Mouse (Mus musculus) hindbrain, embryonic 11.5 days (tissue): ENCODE measurements around the gene Ubtf. TPM values are rescaled to one million over a fixed set of nuclear protein-coding genes. Genes with fewer than 3 reads are reported as not detected.

Source experiments
- ATAC-seq: fragments of 200-750 bp; cut with Nextera tagmentation; 2 replicates; pipeline ENCODE4 v1.8.0; 2017; ENCODE audit warnings: mild to moderate bottlenecking, moderate TSS enrichment, moderate library complexity; ENCODE audit not compliant: low FRiP score
- DNase-seq: peaks from one replicate; pipeline ENCODE4 v3.0.0-alpha.2; 2015; ENCODE audit warnings: low spot score
- H3K27ac ChIP-seq: fragments of 300-500 bp; sonication (generic); 2 replicates; pipeline ENCODE4 v1.5.1; 2014; ENCODE audit warnings: mild to moderate bottlenecking, low read depth, low read length
- H3K27me3 ChIP-seq: fragments of 300-500 bp; sonication (generic); 2 replicates; pipeline ENCODE4 v1.6.1; 2014; ENCODE audit warnings: mild to moderate bottlenecking, low read length, moderate library complexity, mixed read lengths; ENCODE audit not compliant: control insufficient read depth, insufficient read depth
- H3K36me3 ChIP-seq: fragments of 300-500 bp; sonication (generic); 2 replicates; pipeline ENCODE4 v1.6.1; 2014; ENCODE audit warnings: mild to moderate bottlenecking, low read length, moderate library complexity, mixed read lengths; ENCODE audit not compliant: control insufficient read depth, insufficient read depth
- H3K4me1 ChIP-seq: fragments of 300-500 bp; sonication (generic); replicated peaks from 2 replicates; pipeline ENCODE4 v1.6.1; 2014; ENCODE audit warnings: low read length, mixed read lengths; ENCODE audit not compliant: control insufficient read depth, insufficient read depth
- H3K4me2 ChIP-seq: fragments of 300-500 bp; sonication (generic); replicated peaks from 2 replicates; pipeline ENCODE4 v1.6.1; 2014; ENCODE audit warnings: mild to moderate bottlenecking, low read depth, low read length
- H3K4me3 ChIP-seq: fragments of 300-500 bp; sonication (generic); 2 replicates; pipeline ENCODE4 v1.5.1; 2014; ENCODE audit warnings: low read depth, low read length
- H3K9ac ChIP-seq: fragments of 300-500 bp; sonication (generic); 2 replicates; pipeline ENCODE4 v1.6.1; 2014; ENCODE audit warnings: low read depth, low read length
- H3K9me3 ChIP-seq: fragments of 300-500 bp; sonication (generic); 2 replicates; pipeline ENCODE4 v1.6.1; 2016; ENCODE audit warnings: low read length; ENCODE audit not compliant: control insufficient read depth
- WGBS: fragments of 180-500 bp; shearing (Covaris S2); extraction: QIAGEN DNeasy Blood & Tissue Kit; methylation state at CpG from one replicate; pipeline ENCODE4 v1.1.7; 2014; 5-methylcytosine and 5-hydroxymethylcytosine counted together
- polyA plus RNA-seq: library from polyadenylated mRNA; unstranded; fragments of >200 nt; fragmentation: Nextera tagmentation; extraction: Ambion mirVana; gene quantifications from 2 replicates; pipeline ENCODE4 v1.2.1, GENCODE M21; 2014

The Ubtf gene
- polyA plus RNA-seq, 1 experiment from 2014 or later: 82.1 TPM

DNA sequence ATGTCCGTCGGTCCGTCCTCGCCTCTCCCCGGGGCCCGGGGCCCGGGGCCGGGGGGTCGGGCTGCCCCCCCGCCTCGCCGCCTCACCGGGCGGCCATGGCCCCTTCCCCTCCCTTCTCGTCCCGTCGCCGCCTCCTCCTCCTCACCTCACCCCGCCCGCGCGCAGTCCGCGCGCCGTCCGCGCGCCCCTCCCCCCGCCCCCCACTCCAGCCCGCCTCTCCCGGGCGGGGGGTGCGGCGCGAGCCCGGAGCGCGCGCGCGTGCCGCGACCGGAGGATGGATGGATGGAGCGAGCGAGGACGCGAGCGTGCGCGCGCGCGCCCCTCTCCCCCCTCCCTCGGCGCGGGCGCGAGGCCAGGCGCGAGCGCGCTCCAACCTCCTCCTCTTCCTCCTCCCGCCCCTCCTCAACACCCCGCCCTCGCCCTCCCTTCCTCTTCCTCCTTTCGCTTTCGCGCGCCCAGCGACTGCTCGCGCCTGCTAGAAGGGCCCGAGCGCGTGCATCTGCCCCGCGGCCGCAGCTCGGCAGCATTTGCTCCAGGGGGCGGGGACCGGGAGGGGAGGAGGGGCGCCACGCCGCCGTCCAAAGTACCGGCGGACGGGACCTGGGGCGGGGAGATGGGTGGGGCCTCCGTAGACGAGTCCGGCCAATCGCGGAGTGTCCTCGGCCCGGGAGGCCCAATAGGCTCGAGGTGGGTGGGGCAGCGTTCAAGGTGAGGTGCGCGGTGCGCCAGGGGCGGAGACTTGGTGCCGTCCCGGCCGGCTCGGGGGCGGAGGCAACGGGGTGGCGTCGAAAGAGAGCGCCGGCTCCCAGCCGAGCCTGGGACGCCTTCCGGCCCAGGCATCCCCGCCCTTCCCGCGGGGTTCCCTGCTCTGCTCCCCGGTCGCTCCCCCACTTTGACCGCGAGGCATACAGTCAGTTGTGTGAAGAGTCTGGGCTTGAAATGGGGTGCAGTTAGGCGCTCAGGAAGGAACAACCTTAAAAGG, 22.8 kb downstream of the Ubtf start, which contains the start of gene Atxn7l3:
Atxn7l3 (minus strand) TSS at position 141 of the 982 bp plus-strand sequence.
- H3K27ac ChIP-seq: peak within 1 kb of the TSS; percentile 99
- 0% methylated on average over 52 of the region's 125 CpGs for WGBS
- H3K27me3 ChIP-seq: no peaks in the 10 kb centered on the region
- no peaks in the 10 kb centered on the region for H3K9me3 ChIP-seq
- peaks cover 4% of the 10 kb centered on the region; the same call in 1 of the 2 replicates for H3K36me3 ChIP-seq
- peak within 1 kb of the TSS; percentile 95 for H3K4me3 ChIP-seq
- DNase-seq (peak; percentile 97), ATAC-seq (peak; percentile 91)
- H3K4me2 ChIP-seq: peak within 1 kb of the TSS; percentile 85
- H3K4me1 ChIP-seq: peaks cover 8% of the 10 kb centered on the region
- peak within 1 kb of the TSS; percentile 88 for H3K9ac ChIP-seq

DNA sequence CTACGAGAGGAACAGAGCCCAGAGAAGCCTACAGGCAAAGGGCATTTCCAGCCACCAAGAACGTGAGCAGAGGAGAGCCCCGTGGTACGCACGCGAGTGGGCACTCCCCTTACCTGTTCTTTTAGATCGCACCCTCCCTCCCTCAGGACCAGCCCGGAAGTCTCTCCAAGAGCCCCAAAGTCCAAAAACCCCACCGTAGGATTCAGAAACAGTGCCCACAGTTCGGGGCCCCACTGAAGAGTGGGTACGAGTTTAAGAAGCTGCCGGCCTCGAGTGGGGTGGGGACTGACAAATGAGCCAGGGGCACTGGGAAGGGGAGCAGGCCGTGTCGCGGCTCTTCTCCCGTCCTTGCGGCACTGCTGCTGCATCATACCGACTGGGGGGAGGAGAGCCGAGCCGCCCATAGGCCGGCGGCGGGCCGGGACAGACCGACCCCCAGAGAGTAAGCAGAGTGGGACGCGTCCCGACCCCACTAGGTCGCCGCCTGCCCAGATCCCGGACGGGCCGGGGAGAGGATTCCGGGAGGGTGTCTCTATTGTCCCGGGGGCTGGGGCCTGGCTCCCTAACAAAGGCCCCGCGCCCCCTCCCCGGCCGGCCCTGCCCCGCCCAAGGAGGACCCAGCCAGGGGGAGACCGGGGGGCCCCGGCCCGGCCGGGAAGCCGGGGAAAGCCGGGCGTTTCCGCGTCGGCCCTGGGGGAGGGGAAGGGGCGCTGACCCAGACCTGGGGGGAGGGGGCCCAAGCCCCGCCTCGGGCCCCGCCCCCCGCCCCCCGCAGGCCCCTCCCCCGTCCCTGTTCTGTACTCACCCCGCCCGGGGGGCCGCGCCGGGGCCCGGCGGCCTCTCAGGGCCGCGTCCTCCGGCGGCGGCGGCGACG, 23.7 kb downstream of the Ubtf start:
- H3K4me3 ChIP-seq: peak overlapping the region; percentile 95
- H3K27ac ChIP-seq: peak overlapping the region; percentile 99
- ATAC-seq (peak; percentile 53), DNase-seq (peak; percentile 80)
- H3K36me3 ChIP-seq: peaks cover 12% of the 10 kb centered on the region; the same call in 1 of the 2 replicates
- peaks cover 8% of the 10 kb centered on the region for H3K4me1 ChIP-seq
- no peaks in the 10 kb centered on the region for H3K9me3 ChIP-seq
- H3K4me2 ChIP-seq: peak overlapping the region; percentile 85
- H3K9ac ChIP-seq: peak overlapping the region; percentile 88
- WGBS: under 1% methylated on average over 35 of the region's 73 CpGs
- no peaks in the 10 kb centered on the region for H3K27me3 ChIP-seq

DNA sequence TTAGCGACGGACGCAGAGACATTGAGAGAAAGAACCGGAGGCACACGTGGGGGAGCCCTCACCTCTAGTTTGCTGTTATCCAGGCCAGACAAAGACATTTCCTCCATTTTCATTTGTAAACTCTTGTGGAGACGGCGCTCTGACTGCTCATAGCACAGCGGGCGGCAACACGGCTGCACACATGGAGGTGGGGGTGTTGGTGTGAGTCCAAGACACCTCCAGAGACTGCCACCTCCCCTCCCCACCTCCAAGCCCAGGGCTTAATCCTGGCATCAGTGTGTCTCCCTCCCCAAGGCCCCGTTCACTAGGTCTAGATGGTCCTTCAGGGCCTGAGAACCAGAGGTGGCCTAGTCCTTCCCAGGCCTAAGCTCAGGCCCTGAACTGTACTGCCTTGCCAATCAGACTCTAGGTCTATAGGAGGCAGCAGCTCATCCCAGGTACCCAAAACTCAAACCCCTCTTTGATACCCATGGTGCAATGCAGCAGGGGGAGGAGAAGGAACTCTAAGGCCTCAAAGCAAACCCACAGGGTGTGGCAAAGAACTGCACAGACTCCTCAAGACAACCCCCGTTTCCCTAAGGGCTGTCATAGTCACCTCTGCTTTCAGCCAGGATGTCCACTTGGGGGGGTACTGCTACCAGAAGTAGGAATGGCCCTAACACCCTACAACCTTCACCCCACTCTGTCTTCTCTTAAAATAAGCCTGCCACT, 24.5 kb downstream of the Ubtf start:
- 74% methylated on average over 12 of the region's 12 CpGs for WGBS
- peak overlapping the region; percentile 88 for H3K9ac ChIP-seq
- no peaks in the 10 kb centered on the region for H3K9me3 ChIP-seq
- H3K4me2 ChIP-seq: peak overlapping the region; percentile 85
- H3K4me3 ChIP-seq: peak overlapping the region; percentile 95
- peak; percentile 2; the same call in 1 of the 2 replicates for ATAC-seq
- peaks cover 14% of the 10 kb centered on the region for H3K36me3 ChIP-seq
- no peak overlapping the region; the same call in 1 of the 2 replicates for H3K27ac ChIP-seq
- H3K4me1 ChIP-seq: peaks cover 8% of the 10 kb centered on the region
- DNase-seq: peak; percentile 43
- H3K27me3 ChIP-seq: no peaks in the 10 kb centered on the region

DNA sequence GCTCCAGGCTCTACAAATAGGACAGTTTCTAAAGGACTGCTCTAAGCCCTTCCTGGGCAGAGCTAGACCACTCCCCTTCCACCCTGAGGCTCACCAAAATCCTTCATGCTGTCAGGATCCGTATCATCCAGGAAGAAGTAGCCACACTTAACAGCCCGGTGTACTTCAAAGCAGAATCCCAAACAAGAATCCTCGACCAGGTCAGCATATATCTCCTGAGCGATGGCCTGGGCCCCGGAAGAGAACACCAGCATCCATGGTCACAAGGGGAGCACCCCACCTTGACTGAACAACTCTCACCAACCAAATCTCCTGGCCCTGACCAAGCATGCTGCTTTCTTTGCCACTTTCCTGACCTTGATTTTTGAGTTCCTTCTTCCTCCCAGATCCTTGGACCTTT, 25.1 kb downstream of the Ubtf start:
- H3K27ac ChIP-seq: no peak overlapping the region

DNA sequence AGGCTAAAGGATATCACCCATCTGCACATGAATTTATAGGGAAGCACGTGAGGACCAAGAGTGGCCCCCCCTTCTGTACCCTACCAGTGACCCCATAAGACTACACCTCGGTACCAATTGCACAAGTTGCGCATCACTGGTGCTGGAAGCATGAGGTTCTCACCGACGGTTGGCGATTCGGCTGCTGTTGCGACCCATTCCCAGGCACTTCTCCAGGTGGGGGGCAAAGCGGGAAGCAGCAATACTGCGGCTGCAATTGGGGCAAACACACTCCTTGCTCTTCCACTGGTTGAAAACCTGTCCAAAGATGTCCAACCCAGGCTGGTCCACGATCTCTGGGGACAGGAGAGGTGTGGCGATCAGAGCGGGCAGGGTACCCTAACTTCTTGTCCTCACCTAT, 25.6 kb downstream of the Ubtf start:
- ATAC-seq (no peak), DNase-seq (no peak)
- H3K9ac ChIP-seq: no peak overlapping the region
- no peak overlapping the region for H3K4me2 ChIP-seq
- H3K27ac ChIP-seq: no peak overlapping the region
- no peak overlapping the region for H3K4me3 ChIP-seq
- 94% methylated on average over 13 of the region's 13 CpGs for WGBS
- H3K36me3 ChIP-seq: peaks cover 14% of the 10 kb centered on the region
- no peaks in the 10 kb centered on the region for H3K27me3 ChIP-seq
- peaks cover 8% of the 10 kb centered on the region for H3K4me1 ChIP-seq
- no peaks in the 10 kb centered on the region for H3K9me3 ChIP-seq

More for the DNA sequence above, 25.1 kb downstream of the Ubtf start:
- H3K27me3 ChIP-seq: no peaks in the 10 kb centered on the region
- 85% methylated on average over 5 of the region's 5 CpGs for WGBS
- H3K9ac ChIP-seq: 0 out of 2 replicates have a peak overlapping the region, but pooled peaks have one; percentile 88
- H3K36me3 ChIP-seq: peaks cover 14% of the 10 kb centered on the region
- H3K9me3 ChIP-seq: no peaks in the 10 kb centered on the region
- ATAC-seq (no peak), DNase-seq (no peak)
- peak overlapping the region; percentile 85; the same call in 1 of the 2 replicates for H3K4me2 ChIP-seq
- peaks cover 8% of the 10 kb centered on the region for H3K4me1 ChIP-seq
- H3K4me3 ChIP-seq: peak overlapping the region; percentile 95; the same call in 1 of the 2 replicates

DNA sequence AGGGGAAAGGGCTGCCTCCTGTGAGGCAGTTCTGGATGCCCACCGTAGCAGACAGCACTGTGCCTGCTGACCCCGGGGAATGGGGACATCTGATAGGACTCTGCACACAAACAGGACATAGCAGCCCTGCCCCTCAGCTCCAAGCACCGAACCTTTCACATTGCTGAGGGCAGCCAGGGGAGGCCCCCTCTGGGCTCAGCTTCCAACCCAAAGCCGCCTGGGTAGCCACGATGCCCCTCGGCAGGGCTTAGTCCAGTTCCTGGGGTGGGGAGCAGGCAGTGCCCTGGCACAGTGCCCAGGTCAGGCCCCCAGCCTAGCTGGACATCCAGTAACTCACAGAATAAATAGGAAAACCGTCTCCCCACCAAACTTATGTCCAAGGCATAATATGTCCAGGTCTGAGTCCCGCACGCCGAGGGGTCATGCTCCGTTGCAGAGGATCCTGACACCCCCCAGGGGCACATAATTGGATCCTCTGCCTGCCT, 28.4 kb downstream of the Ubtf start:
- H3K4me2 ChIP-seq: no peak overlapping the region
- peaks cover 8% of the 10 kb centered on the region for H3K4me1 ChIP-seq
- H3K4me3 ChIP-seq: no peak overlapping the region
- peaks cover 14% of the 10 kb centered on the region for H3K36me3 ChIP-seq
- WGBS: 87% methylated on average over 11 of the region's 11 CpGs
- H3K27ac ChIP-seq: no peak overlapping the region
- DNase-seq (no peak), ATAC-seq (no peak)
- no peaks in the 10 kb centered on the region for H3K27me3 ChIP-seq
- H3K9me3 ChIP-seq: no peaks in the 10 kb centered on the region
- H3K9ac ChIP-seq: no peak overlapping the region

DNA sequence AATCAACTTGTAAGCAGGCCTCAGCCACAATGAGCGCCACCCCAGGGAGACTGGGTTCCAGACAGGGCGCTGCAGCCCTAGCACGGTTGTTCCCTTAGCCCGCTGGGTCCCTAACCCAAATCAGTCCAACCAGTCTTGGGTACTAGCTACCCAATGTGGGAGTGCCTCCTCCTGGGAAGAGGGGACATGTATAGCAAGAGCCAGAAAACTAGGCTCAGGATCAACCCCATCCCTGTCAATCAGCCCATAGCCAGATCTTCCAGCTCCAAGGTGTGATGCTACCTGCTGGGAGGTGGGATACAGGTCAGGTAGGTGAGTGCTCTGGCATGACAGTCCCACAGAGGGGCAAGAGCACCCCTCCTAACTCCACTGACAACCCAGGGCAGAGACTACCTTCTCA, 29.4 kb downstream of the Ubtf start:
- peaks cover 14% of the 10 kb centered on the region for H3K36me3 ChIP-seq
- H3K27ac ChIP-seq: no peak overlapping the region
- no peak overlapping the region for H3K4me3 ChIP-seq
- WGBS: 84% methylated on average over 4 of the region's 4 CpGs
- ATAC-seq: no peak
- no peak for DNase-seq
- no peaks in the 10 kb centered on the region for H3K27me3 ChIP-seq
- no peak overlapping the region for H3K9ac ChIP-seq
- no peaks in the 10 kb centered on the region for H3K9me3 ChIP-seq
- no peak overlapping the region for H3K4me2 ChIP-seq
- H3K4me1 ChIP-seq: peaks cover 9% of the 10 kb centered on the region
